Mouse (Mus musculus): ENCODE measurements at regions not wholly inside any gene's neighbourhood (a gene's known extent, or its start where the extent isn't known, plus 50 kb on each side); places are given as distances from the start of the nearest gene placed in this dataset.

- DNase-seq, result no peak
Measured at GRCm38 (mm10) chr1:57574530-57574929, 167.6 kb upstream of the Tyw5 start.

DNA sequence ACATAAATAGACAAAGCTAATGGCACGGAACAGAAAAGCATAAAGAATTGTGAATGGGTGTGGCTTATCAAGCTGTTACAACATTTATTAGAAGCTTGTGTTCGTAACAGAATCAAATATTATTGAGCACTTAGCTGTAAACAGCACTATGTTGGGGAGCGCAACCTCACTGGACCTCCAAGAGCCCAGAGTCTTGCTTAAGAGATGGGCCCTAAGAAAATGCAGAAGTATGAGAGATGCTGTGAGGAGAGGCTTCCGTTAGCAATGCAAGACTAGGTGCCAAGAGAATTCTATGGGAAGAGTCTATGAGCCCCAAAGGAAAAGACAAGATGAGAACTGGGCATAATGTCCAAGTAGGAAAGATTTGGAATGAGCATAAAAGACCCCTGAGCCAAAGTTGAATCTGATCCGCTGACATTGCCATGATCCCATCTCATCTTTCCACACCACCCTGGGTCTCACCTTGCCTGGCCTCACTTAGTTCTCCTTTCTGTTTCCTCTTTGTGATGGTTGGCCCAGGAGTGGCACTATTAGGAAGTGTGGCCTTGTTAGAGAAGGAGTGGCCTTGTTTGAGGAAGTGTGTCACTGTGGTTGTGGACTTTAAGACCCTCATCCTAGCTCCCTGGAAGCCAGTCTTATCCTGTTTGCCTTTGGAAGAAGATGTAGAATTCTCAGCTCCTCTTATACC, 169.3 kb upstream of the Tyw5 start:
- no peak for DNase-seq

DNA sequence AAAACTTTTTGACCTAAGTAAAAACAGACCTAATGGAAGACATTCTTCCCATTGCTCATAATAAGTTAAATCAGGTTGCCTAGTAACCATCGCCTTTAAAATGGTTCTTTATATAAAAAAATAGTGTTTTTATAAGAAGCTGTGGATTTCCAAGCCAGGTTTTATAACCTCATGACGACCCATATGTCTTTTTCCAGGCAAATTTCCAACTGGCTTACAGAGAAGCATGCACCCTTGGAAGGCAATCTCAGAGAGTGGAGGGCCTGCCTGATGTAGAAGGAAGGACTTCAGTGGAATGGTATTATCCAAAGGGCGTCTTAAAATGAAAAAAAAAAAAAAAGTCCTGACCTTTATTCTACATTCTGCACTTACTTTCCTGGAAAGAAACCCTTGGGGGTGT, 172.2 kb upstream of the Tyw5 start:
- no peak for DNase-seq

GRCm38 (mm10) chr1:57593707-57594589, 180.0 kb upstream of the Spats2l start:
- no peak for DNase-seq

- no peak for DNase-seq
Measured at GRCm38 (mm10) chr1:57594815-57595214, 179.1 kb upstream of the Spats2l start.

- no peak for DNase-seq
Measured at GRCm38 (mm10) chr1:57600951-57601350, 173.0 kb upstream of the Spats2l start.

- DNase-seq, result no peak
Measured at GRCm38 (mm10) chr1:57605525-57605924, 168.4 kb upstream of the Spats2l start.

GRCm38 (mm10) chr1:57606060-57606683, 167.8 kb upstream of the Spats2l start:
- DNase-seq, result no peak

DNA sequence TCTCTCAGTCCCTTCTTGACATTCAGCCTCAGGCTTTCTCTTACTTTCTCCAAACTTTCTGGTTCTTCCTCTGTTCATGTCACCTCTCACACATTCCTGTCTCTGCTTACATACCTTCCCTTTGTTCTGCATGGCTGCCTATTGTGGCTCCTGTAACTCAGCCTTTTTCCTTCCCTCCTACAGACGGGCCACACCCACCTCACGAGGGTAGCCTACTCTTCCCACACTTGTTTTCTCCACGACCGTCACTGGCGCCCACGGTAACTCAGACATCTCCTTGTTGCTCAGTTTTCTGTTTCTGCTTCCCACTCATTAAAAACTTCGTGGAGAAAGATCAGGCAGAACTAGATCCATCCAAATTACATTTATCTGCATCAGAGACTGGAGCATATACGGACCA, 166.9 kb upstream of the Spats2l start:
- no peak for DNase-seq

- DNase-seq, result no peak
Measured at GRCm38 (mm10) chr1:57607626-57608422, 166.1 kb upstream of the Spats2l start.

- no peak for DNase-seq
Measured at GRCm38 (mm10) chr1:57608423-57608679, 165.6 kb upstream of the Spats2l start.

GRCm38 (mm10) chr1:57609307-57609706, 164.7 kb upstream of the Spats2l start:
- no peak for DNase-seq

GRCm38 (mm10) chr1:57612171-57612570, 161.8 kb upstream of the Spats2l start:
- DNase-seq, result no peak

GRCm38 (mm10) chr1:57612931-57613804, 160.8 kb upstream of the Spats2l start:
- DNase-seq, result peak; percentile 28

DNA sequence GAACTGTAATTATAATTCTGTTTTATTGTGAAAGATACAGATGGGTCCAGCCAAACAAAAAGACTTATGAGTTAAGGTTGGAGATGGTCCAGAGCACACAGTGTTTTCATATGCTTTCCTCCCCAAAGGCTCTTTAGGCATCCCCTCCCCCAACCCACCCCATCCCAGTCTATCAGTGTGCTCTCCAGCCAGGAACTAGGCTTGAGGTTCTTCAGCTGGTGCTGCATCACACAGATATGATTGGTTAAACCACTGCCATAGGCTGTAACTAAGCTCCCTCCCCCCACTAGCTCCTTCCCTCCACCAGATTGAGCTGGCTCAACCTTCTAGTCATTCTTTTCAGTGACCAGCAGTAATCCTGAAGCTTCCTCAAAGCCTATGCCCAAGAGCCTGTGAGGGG, 158.8 kb upstream of the Spats2l start:
- peak; percentile 39 for DNase-seq

- no peak for DNase-seq
Measured at GRCm38 (mm10) chr1:57617316-57617715, 156.6 kb upstream of the Spats2l start.

- DNase-seq, result no peak
Measured at GRCm38 (mm10) chr1:57622561-57622960, 151.4 kb upstream of the Spats2l start.

DNA sequence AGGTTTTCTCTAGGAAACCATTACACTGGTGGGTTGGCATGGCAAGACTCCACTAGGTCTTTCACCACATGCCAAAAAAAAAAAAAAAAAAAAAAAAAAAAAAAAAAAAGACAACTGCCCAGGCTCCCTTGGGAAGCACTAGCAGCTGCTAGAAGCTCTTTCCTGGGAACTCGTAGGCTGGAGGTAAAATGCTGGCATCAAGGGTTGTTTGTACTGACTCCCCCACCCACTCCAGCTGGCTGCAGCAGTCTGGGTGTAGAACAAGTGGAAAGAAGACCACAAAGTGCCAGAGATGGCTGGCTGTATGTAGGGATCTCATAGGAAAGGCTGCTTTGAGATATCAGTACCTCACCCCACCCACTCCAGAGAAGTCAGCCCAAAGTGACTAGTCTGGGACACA, 140.0 kb upstream of the Spats2l start:
- no peak for DNase-seq

DNA sequence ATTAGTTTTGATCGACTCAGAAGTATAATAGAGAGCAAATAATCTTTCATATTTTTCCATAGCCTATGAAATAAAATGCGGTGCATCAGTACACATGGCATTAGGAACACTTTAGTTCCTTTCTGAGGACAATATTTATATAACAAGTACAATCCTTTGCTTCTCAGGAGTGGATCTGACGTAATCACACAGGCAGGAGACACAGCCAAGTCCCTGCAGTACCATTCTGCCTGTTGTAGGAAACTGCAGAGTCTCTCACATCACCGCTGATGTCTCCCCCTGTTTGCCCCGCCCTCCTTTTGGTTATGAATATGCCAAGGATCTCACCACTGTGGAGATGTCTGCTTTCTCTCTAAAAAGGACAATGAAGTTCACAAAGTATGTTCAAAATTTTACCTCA, 131.8 kb upstream of the Spats2l start:
- no peak for DNase-seq

- no peak for DNase-seq
Measured at GRCm38 (mm10) chr1:57643466-57644097, 130.4 kb upstream of the Spats2l start.

- DNase-seq, result no peak
Measured at GRCm38 (mm10) chr1:57664962-57665361, 109.0 kb upstream of the Spats2l start.

DNA sequence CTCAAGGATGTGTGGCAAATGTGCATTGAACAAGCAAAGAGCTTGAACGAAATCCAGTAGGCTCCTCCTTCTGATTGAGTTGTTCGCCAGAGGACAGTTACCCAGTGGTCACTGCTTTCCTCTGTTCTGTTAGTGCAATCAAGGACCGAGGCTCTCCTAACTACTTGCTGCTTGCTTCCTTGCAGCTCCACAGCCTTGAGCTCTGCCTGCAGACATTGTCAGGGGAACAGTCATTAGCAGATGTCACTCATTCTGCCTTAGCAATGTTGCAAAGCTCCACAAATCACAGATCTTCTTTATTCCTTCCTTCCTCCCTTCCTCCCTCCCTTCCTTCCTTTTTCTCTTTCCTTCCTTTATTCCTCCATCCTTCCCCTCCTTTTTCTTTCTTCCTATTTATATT, 108.2 kb upstream of the Spats2l start:
- no peak for DNase-seq
